Mouse (Mus musculus) intestine, embryonic 16.5 days (tissue): ENCODE data around the gene Dennd2d. TPM values are rescaled to one million over a fixed set of nuclear protein-coding genes. Genes with fewer than 3 reads are reported as not detected.

Experiments used
- ATAC-seq: fragments of 200-750 bp; cut with Nextera tagmentation; 2 replicates; pipeline ENCODE4 v1.8.0; 2017; ENCODE audit warnings: moderate TSS enrichment, moderate library complexity
- H3K27ac ChIP-seq: fragments of 300-500 bp; sonication (generic); 2 replicates; pipeline ENCODE4 v1.5.1; 2014; ENCODE audit warnings: mild to moderate bottlenecking, low read length
- H3K27me3 ChIP-seq: fragments of 300-500 bp; sonication (generic); replicated peaks from 2 replicates; pipeline ENCODE4 v1.6.1; 2014; ENCODE audit warnings: low read length, control low read depth, mixed read lengths; ENCODE audit not compliant: control insufficient read depth, insufficient read depth
- H3K36me3 ChIP-seq: fragments of 300-500 bp; sonication (generic); 2 replicates; pipeline ENCODE4 v1.6.1; 2014; ENCODE audit warnings: low read length, control low read depth; ENCODE audit not compliant: control insufficient read depth, insufficient read depth
- H3K4me1 ChIP-seq: fragments of 300-500 bp; sonication (generic); 2 replicates; pipeline ENCODE4 v1.6.1; 2014; ENCODE audit warnings: low read length, control low read depth, mixed read lengths; ENCODE audit not compliant: control insufficient read depth, insufficient read depth
- H3K4me2 ChIP-seq: fragments of 300-500 bp; sonication (generic); 2 replicates; pipeline ENCODE4 v1.6.1; 2014; ENCODE audit warnings: low read depth, low read length, control low read depth
- H3K4me3 ChIP-seq: fragments of 300-500 bp; sonication (generic); 2 replicates; pipeline ENCODE4 v1.5.1; 2014; ENCODE audit warnings: mild to moderate bottlenecking, low read length
- H3K9ac ChIP-seq: fragments of 300-500 bp; sonication (generic); 2 replicates; pipeline ENCODE4 v1.6.1; 2014; ENCODE audit warnings: low read depth, low read length
- H3K9me3 ChIP-seq: fragments of 300-500 bp; sonication (generic); 2 replicates; pipeline ENCODE4 v1.6.1; 2016; ENCODE audit warnings: low read length, control low read depth; ENCODE audit not compliant: control insufficient read depth
- WGBS: fragments of 180-500 bp; shearing (Covaris S2); extraction: QIAGEN DNeasy Blood & Tissue Kit; methylation state at CpG from one replicate; pipeline ENCODE4 v1.1.7; 2014; 5-methylcytosine and 5-hydroxymethylcytosine counted together
- polyA plus RNA-seq: library from polyadenylated mRNA; unstranded; fragments of >200 nt; fragmentation: Nextera tagmentation; extraction: Ambion mirVana; gene quantifications from 2 replicates; pipeline ENCODE4 v1.2.1, GENCODE M21; 2015

Dennd2d gene
- polyA plus RNA-seq, 1 experiment from 2014 or later: 30.5 TPM

DNA sequence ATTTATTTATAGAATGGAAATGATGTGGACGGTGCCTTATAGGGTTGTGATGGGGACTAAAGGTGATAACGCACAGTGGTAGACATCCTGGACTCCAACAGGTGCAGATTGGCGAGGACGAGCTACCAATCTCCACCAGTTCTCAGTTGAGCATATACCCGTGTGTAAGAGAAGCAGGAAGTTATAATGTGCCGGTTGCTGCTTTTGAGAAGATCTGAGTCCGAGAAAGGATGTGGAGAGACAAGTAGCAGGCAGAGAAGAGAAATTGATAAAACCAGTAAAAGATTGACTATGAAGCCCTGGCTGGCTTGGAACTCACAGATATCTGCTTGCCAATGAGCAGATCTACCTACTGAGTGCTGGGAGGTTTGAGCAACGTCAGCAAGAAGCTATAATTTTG lies 11.0 kb downstream of the Dennd2d start:
- no peak for ATAC-seq
- Histone ChIP-seq H3K9ac (no peak overlapping the region), H3K4me2 (no peak overlapping the region), H3K9me3 (no peaks in the 10 kb centered on the region), H3K4me3 (no peak overlapping the region), H3K4me1 (peaks cover 10% of the 10 kb centered on the region; the same call in 1 of the 2 replicates), H3K27me3 (no peaks in the 10 kb centered on the region), H3K27ac (no peak overlapping the region), H3K36me3 (no peaks in the 10 kb centered on the region)
- 86% methylated on average over 8 of the region's 8 CpGs for WGBS

DNA sequence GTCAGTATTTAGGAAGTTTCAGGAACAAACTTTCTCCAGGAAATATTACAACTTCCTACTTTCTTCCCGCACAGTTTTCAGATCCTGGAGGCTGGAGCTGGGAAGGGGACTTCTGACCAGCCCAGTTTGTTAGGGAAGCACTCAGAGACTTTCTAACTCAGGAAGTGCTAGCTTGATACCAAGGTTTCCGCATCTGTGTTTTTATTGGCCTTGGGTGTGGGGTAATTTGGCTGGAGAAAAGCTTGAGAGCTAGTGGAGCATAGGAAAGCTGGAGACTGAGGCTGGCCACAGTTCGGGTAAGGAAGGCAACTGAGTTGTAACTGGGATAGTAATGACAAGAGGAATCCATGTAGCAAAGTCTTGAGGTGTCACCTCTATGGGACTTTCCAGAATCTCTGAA lies 11.7 kb downstream of the Dennd2d start:
- H3K9me3 ChIP-seq: no peaks in the 10 kb centered on the region
- WGBS: 68% methylated on average over 3 of the region's 3 CpGs
- H3K36me3 ChIP-seq: no peaks in the 10 kb centered on the region
- H3K27me3 ChIP-seq: no peaks in the 10 kb centered on the region
- H3K9ac ChIP-seq: no peak overlapping the region
- no peak overlapping the region for H3K27ac ChIP-seq
- peaks cover 10% of the 10 kb centered on the region; the same call in 1 of the 2 replicates for H3K4me1 ChIP-seq
- ATAC-seq: no peak
- H3K4me3 ChIP-seq: no peak overlapping the region
- H3K4me2 ChIP-seq: no peak overlapping the region

- Histone ChIP-seq H3K36me3 (no peaks in the 10 kb centered on the region), H3K9me3 (no peaks in the 10 kb centered on the region), H3K4me3 (no peak overlapping the region), H3K4me1 (peaks cover 10% of the 10 kb centered on the region; the same call in 1 of the 2 replicates), H3K27ac (peak overlapping the region; percentile 44; the same call in 1 of the 2 replicates), H3K27me3 (no peaks in the 10 kb centered on the region), H3K9ac (no peak overlapping the region), H3K4me2 (no peak overlapping the region)
- ATAC-seq: no peak
- WGBS: 80% methylated on average over 1 of the region's 1 CpGs
Measured at GRCm38 (mm10) chr3:106494417-106494950, 12.3 kb downstream of the Dennd2d start.

- no peaks in the 10 kb centered on the region for H3K36me3 ChIP-seq
- H3K4me1 ChIP-seq: peaks cover 10% of the 10 kb centered on the region; the same call in 1 of the 2 replicates
- no peaks in the 10 kb centered on the region for H3K9me3 ChIP-seq
- peak; percentile 83 for ATAC-seq
- H3K27me3 ChIP-seq: no peaks in the 10 kb centered on the region
- WGBS: 71% methylated on average over 1 of the region's 1 CpGs
- H3K4me2 ChIP-seq: no peak overlapping the region
- H3K27ac ChIP-seq: peak overlapping the region; percentile 84
- no peak overlapping the region for H3K9ac ChIP-seq
- no peak overlapping the region for H3K4me3 ChIP-seq
Measured at GRCm38 (mm10) chr3:106495346-106496044, 13.3 kb downstream of the Dennd2d start.

DNA sequence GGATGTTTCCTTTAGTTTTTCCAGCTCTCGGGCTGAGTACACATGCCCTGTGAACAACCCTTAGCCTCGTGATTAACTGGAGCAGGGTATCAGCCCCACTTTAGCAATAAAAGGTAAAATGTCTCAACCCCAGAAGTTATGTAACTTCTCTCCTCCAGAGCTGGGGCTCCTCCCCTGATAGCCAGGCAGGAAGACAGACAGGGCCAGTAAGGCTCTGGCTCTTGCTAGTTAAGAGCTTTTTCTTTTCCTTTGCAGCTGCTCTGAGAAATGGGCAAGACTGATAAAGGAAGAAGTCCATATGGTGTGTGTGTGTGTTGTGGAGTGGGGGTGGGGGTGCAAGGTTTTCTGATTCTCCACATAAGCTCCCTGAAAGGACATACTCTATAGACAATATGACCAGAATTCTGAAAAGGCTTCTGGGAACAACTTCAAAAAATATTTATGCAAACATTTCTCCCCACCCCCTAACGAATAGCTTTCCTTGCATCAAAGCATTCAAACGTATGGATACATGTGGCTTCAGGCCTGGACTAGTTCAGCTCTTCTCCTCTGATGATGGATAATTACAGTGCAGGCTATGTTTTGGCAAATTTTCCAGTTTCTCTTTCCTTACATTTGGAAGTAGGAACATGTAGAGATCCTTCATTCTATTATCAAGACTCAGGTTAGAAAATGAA lies 14.0 kb downstream of the Dennd2d start:
- WGBS: 39% methylated on average over 4 of the region's 4 CpGs
- H3K9ac ChIP-seq: no peak overlapping the region
- H3K4me1 ChIP-seq: peaks cover 10% of the 10 kb centered on the region; the same call in 1 of the 2 replicates
- ATAC-seq: peak; percentile 96
- H3K4me2 ChIP-seq: no peak overlapping the region
- no peaks in the 10 kb centered on the region for H3K9me3 ChIP-seq
- no peaks in the 10 kb centered on the region for H3K36me3 ChIP-seq
- H3K27ac ChIP-seq: peak overlapping the region; percentile 84
- no peak overlapping the region for H3K4me3 ChIP-seq
- H3K27me3 ChIP-seq: no peaks in the 10 kb centered on the region

DNA sequence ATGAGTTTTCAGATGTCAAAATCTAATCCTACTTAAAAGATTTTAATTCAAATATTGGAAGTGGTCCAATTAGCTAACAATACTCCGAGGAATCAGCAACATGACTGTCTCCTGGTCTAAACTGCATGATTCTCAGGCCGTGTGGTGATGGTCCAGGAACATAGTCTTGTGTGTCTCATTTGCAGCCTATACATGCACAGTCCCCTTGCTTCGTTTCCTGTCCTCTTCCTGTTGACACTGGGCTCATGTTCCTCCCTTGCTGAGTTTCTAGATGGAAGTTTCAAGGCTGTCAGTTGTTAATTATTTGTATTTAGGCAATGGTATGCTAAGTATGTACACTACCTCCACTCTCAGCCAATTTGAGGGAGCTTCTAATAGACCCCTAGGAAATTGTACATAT lies 14.8 kb downstream of the Dennd2d start:
- Histone ChIP-seq H3K9me3 (no peaks in the 10 kb centered on the region), H3K27me3 (no peaks in the 10 kb centered on the region), H3K36me3 (no peaks in the 10 kb centered on the region), H3K27ac (no peak overlapping the region), H3K4me2 (no peak overlapping the region), H3K9ac (no peak overlapping the region), H3K4me3 (no peak overlapping the region), H3K4me1 (peaks cover 10% of the 10 kb centered on the region; the same call in 1 of the 2 replicates)
- no peak for ATAC-seq
- 64% methylated on average over 3 of the region's 3 CpGs for WGBS

DNA sequence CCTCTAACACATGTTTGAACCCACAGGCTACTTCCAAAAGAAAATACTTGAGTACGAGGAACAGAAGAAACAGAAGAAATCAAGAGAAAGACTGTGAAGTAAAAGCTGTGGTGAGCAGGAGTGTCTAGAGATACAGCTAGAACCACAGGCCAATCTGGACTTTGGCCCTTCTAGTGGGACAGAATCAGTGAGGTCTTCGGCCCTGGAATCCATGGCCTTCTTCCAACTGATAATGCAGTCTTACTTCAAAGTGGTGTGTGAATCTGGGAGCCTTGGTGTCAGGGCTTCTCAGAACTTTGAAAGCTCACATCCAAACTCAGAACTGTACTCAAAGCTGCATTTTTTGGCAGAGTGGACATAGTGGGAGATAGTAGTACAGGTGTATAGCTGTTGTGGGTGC lies 18.3 kb downstream of the Dennd2d start:
- Histone ChIP-seq H3K27ac (no peak overlapping the region), H3K27me3 (no peaks in the 10 kb centered on the region), H3K9ac (no peak overlapping the region), H3K4me2 (no peak overlapping the region), H3K4me3 (no peak overlapping the region), H3K9me3 (no peaks in the 10 kb centered on the region), H3K4me1 (no peaks in the 10 kb centered on the region), H3K36me3 (no peaks in the 10 kb centered on the region)
- no peak for ATAC-seq
- 81% methylated on average over 2 of the region's 2 CpGs for WGBS

- Histone ChIP-seq H3K36me3 (no peaks in the 10 kb centered on the region), H3K27me3 (no peaks in the 10 kb centered on the region), H3K9ac (no peak overlapping the region), H3K4me3 (no peak overlapping the region), H3K4me1 (no peaks in the 10 kb centered on the region), H3K27ac (no peak overlapping the region), H3K4me2 (no peak overlapping the region), H3K9me3 (no peaks in the 10 kb centered on the region)
- ATAC-seq: no peak
- 83% methylated on average over 2 of the region's 2 CpGs for WGBS
Measured at GRCm38 (mm10) chr3:106502892-106503291, 20.7 kb downstream of the Dennd2d start.

DNA sequence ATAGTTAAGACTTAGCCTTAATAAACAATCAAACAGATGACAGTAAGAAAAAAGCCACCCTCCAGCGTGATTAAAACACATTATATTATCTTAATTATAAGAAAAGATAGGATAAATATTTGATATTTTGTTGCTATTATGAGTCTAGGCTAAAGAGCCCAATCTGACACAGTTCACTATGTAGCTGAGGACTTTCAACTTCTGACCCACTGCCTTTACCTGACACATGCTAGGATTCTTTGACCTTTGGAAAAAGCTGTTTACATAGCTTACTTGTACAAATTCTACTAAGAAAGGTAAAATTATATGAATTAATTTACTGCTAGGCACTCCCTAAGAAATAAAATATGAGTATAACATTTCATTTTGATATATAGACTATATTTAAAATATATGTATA lies 28.5 kb downstream of the Dennd2d start:
- Histone ChIP-seq H3K9me3 (no peaks in the 10 kb centered on the region), H3K27me3 (no peaks in the 10 kb centered on the region), H3K4me1 (no peaks in the 10 kb centered on the region), H3K4me3 (no peak overlapping the region), H3K4me2 (no peak overlapping the region), H3K36me3 (no peaks in the 10 kb centered on the region), H3K27ac (no peak overlapping the region), H3K9ac (no peak overlapping the region)
- WGBS: 77% methylated on average over 1 of the region's 1 CpGs
- ATAC-seq: no peak
